Mouse (Mus musculus) lung, postnatal 0 days (tissue): ENCODE measurements around the gene Sstr2. TPM values are rescaled to one million over a fixed set of nuclear protein-coding genes. Genes with fewer than 3 reads are reported as not detected.

Experiments used
- ATAC-seq: fragments of 200-750 bp; cut with Nextera tagmentation; 2 replicates; pipeline ENCODE4 v1.8.0; 2017; ENCODE audit warnings: moderate library complexity
- DNase-seq: peaks from one replicate; pipeline ENCODE4 v3.0.0-alpha.2; 2016; ENCODE audit warnings: low spot score
- H3K27ac ChIP-seq: fragments of 300-500 bp; sonication (generic); 2 replicates; pipeline ENCODE4 v1.5.1; 2014; ENCODE audit warnings: antibody characterized with exemption, mild to moderate bottlenecking, low read length, mixed read lengths
- H3K27me3 ChIP-seq: fragments of 300-500 bp; sonication (generic); replicated peaks from 2 replicates; pipeline ENCODE4 v1.6.1; 2014; ENCODE audit warnings: low read length, mixed read lengths; ENCODE audit not compliant: insufficient read depth
- H3K36me3 ChIP-seq: fragments of 300-500 bp; sonication (generic); 2 replicates; pipeline ENCODE4 v1.6.1; 2014; ENCODE audit warnings: low read length, mixed read lengths; ENCODE audit not compliant: insufficient read depth
- H3K4me1 ChIP-seq: fragments of 300-500 bp; sonication (generic); 2 replicates; pipeline ENCODE4 v1.6.1; 2014; ENCODE audit warnings: antibody characterized with exemption, low read depth, low read length, mixed read lengths; ENCODE audit not compliant: insufficient read depth
- H3K4me2 ChIP-seq: fragments of 300-500 bp; sonication (generic); replicated peaks from 2 replicates; pipeline ENCODE4 v1.6.1; 2014; ENCODE audit warnings: low read depth, mild to moderate bottlenecking, low read length, moderate library complexity, mixed read lengths
- H3K4me3 ChIP-seq: fragments of 300-500 bp; sonication (generic); 2 replicates; pipeline ENCODE4 v1.5.1; 2014; ENCODE audit warnings: low read depth, low read length
- H3K9ac ChIP-seq: fragments of 300-500 bp; sonication (generic); replicated peaks from 2 replicates; pipeline ENCODE4 v1.6.1; 2014; ENCODE audit warnings: low read depth, mild to moderate bottlenecking
- H3K9me3 ChIP-seq: fragments of 300-500 bp; sonication (generic); 2 replicates; pipeline ENCODE4 v1.6.1; 2016; ENCODE audit warnings: low read length, mixed read lengths
- CTCF ChIP-seq: IDR thresholded peaks from 2 replicates; pipeline ENCODE4 v1.5.1; 2016; ENCODE audit warnings: antibody characterized with exemption, mild to moderate bottlenecking
- EP300 ChIP-seq: IDR thresholded peaks from 2 replicates; pipeline ENCODE4 v1.6.1; 2016; ENCODE audit warnings: antibody characterized with exemption, mild to moderate bottlenecking, control low read depth
- WGBS: fragments of 180-500 bp; shearing (Covaris S2); extraction: QIAGEN DNeasy Blood & Tissue Kit; methylation state at CpG from one replicate; pipeline ENCODE4 v1.1.7; 2014; 5-methylcytosine and 5-hydroxymethylcytosine counted together
- polyA plus RNA-seq: library from polyadenylated mRNA; unstranded; fragments of >200 nt; fragmentation: Nextera tagmentation; extraction: Ambion mirVana; gene quantifications from 2 replicates; pipeline ENCODE4 v1.2.1, GENCODE M21; 2015

The Sstr2 gene
- polyA plus RNA-seq, 1 experiment from 2014 or later, result 3.9 TPM

DNA sequence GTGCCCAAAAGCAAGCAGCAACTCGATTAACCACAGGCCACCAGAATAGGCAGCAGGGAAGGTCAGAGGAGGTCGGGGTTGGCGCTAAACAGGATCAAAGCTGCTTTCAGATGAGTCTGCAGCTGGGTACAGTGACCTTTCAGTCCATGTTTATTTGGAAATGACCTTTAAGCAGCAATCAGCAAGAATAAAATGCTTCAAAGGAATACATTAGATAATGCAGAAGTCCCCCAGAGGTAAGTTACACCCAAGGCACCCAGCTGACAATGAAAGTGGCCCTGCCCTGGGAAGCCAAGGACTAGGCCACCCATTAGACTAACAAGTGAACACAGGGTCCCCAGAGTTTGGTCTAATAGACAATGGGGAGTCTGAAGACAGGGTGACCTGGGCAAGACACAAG is 30.2 kb upstream of the Sstr2 start:
- ATAC-seq, result no peak
- TF ChIP-seq EP300, result no peak
- TF ChIP-seq CTCF, result no peak
- Histone ChIP-seq H3K4me2 (no peak overlapping the region), H3K36me3 (no peaks in the 10 kb centered on the region), H3K4me3 (no peak overlapping the region), H3K9ac (no peak overlapping the region), H3K27me3 (no peaks in the 10 kb centered on the region), H3K27ac (no peak overlapping the region), H3K4me1 (no peaks in the 10 kb centered on the region), H3K9me3 (no peaks in the 10 kb centered on the region)
- WGBS, result 43% methylated on average over 3 of the region's 3 CpGs
- DNase-seq, result no peak

DNA sequence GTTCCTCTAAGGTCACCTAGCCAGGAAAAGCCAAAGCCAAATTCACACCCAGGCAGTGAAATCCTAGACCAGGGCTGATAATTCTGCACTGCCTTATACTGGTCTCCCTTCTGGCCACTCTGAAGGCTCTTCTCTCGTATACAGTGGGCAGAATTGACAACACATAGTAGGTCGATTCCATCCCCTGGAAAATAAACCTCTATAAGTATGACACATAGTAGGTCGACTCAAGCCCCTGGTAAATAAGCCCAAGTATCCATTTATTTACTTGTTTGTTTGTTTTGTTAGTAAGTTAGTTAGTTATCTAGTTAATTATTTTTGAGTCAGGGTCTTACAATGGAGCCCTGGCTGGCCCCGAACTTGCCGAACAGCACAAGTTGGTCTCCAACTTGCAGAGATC is 24.0 kb upstream of the Sstr2 start:
- H3K27ac ChIP-seq, result no peak overlapping the region
- DNase-seq (no peak), ATAC-seq (no peak)
- no peaks in the 10 kb centered on the region for H3K36me3 ChIP-seq
- no peak overlapping the region for H3K9ac ChIP-seq
- TF ChIP-seq EP300, result no peak
- no peak for TF ChIP-seq CTCF
- H3K4me3 ChIP-seq, result no peak overlapping the region
- WGBS, result 84% methylated on average over 5 of the region's 5 CpGs
- no peak overlapping the region for H3K4me2 ChIP-seq
- no peaks in the 10 kb centered on the region for H3K9me3 ChIP-seq
- H3K27me3 ChIP-seq, result no peaks in the 10 kb centered on the region
- no peaks in the 10 kb centered on the region for H3K4me1 ChIP-seq

DNA sequence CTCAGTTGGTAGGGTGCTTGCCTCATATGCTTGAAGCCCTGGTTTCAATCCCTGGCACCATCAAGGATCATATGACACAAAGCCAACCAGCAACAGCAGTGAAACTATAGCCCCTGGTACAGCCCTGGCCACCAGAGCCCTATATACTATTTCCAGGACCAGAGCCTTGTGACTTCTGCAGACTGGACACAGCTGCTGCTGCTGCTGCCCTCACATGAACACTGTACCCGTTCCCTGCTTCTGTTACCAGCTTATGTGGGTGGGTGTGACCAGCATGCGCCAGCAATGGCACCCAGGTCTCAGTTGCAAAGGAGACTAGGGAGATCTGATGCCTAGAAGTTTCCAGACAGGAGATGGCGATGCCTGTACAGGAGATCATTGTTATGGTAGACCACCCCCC is 21.5 kb upstream of the Sstr2 start:
- no peak for TF ChIP-seq CTCF
- no peak for TF ChIP-seq EP300
- H3K27ac ChIP-seq, result no peak overlapping the region
- ATAC-seq (no peak), DNase-seq (no peak)
- H3K27me3 ChIP-seq, result no peaks in the 10 kb centered on the region
- 86% methylated on average over 3 of the region's 3 CpGs for WGBS
- no peak overlapping the region for H3K9ac ChIP-seq
- H3K4me3 ChIP-seq, result no peak overlapping the region
- no peaks in the 10 kb centered on the region for H3K36me3 ChIP-seq
- H3K4me2 ChIP-seq, result no peak overlapping the region
- H3K9me3 ChIP-seq, result no peaks in the 10 kb centered on the region
- no peaks in the 10 kb centered on the region for H3K4me1 ChIP-seq

DNA sequence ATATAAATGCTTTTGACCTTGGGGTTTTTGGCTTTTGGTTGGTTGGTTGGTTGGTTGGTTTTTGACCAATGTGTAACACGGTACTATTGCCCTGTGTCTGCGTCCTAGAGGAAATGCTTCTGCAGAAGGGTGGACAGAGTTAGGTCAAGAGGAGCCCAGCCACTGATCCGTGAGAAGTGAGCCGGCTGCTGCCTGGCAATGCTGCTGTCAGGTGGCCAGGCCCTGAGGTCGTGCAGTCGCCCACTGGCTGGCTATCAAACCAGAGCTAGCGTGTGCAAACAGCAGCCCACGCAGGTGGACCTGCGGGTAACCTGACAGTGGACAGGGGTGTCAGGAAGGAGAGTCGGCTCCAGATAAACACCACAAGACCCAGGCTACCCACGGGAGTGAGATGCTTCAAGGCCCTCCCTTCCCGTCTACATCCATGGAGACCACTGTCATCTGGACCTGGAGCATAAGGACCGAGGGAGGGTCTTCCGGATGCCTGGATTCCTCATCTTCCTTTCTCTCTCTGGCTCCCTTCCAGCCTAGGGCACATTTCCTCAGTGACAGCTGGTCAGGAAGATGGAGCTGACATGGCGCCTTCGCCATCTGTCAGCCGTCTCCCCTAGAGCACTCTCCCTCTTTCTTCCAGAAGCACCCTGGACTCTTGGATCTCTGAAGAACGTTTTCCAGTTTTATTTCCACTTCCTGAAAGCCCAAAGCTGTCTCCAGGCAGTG is 18.5 kb upstream of the Sstr2 start:
- no peaks in the 10 kb centered on the region for H3K27me3 ChIP-seq
- no peak overlapping the region for H3K4me2 ChIP-seq
- no peak overlapping the region for H3K4me3 ChIP-seq
- H3K27ac ChIP-seq, result no peak overlapping the region
- ATAC-seq (no peak), DNase-seq (no peak)
- no peak for TF ChIP-seq CTCF
- no peak for TF ChIP-seq EP300
- H3K9me3 ChIP-seq, result no peaks in the 10 kb centered on the region
- H3K4me1 ChIP-seq, result no peaks in the 10 kb centered on the region
- no peaks in the 10 kb centered on the region for H3K36me3 ChIP-seq
- WGBS, result 76% methylated on average over 18 of the region's 18 CpGs
- no peak overlapping the region for H3K9ac ChIP-seq

- H3K4me1 ChIP-seq, result no peaks in the 10 kb centered on the region
- WGBS, result 53% methylated on average over 12 of the region's 12 CpGs
- DNase-seq (no peak), ATAC-seq (no peak)
- H3K9ac ChIP-seq, result no peak overlapping the region
- no peak for TF ChIP-seq CTCF
- no peak for TF ChIP-seq EP300
- no peaks in the 10 kb centered on the region for H3K9me3 ChIP-seq
- H3K4me2 ChIP-seq, result no peak overlapping the region
- no peak overlapping the region for H3K4me3 ChIP-seq
- no peaks in the 10 kb centered on the region for H3K36me3 ChIP-seq
- H3K27me3 ChIP-seq, result no peaks in the 10 kb centered on the region
- H3K27ac ChIP-seq, result no peak overlapping the region
Observed at GRCm38 (mm10) chr11:113601616-113602343, 17.4 kb upstream of the Sstr2 start.

DNA sequence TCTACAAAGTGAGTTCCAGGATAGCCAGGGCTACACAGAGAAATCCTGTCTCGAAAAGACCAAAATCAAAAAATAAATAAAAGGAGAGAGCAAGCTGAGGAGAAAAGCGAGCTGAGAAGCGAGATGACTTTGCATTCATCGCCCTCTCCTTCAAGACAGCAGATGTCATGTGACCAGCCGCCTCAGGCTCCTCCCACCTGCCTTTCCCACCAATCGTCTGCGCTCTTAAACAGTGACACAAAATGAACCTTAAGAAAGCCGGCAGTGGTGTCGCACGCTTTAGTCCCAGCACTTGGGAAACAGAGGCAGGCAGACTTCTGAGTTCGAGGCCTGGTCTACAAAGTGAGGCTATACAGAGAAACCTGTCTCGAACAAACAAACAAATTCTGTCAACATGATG is 11.6 kb upstream of the Sstr2 start:
- TF ChIP-seq CTCF (no peak), EP300 (no peak)
- Histone ChIP-seq H3K9ac (no peak overlapping the region), H3K9me3 (no peaks in the 10 kb centered on the region), H3K4me1 (no peaks in the 10 kb centered on the region; the same call in 1 of the 2 replicates), H3K4me3 (no peak overlapping the region), H3K4me2 (no peak overlapping the region), H3K27me3 (no peaks in the 10 kb centered on the region), H3K27ac (no peak overlapping the region), H3K36me3 (no peaks in the 10 kb centered on the region)
- ATAC-seq, result no peak
- DNase-seq, result no peak
- WGBS, result 95% methylated on average over 12 of the region's 12 CpGs
